ENCODE assay signal across 8 mouse cellular contexts in genomic region chr6:125097346-125097689, GRCm38 (mm10). TPM values are rescaled to one million over a fixed set of nuclear protein-coding genes. Genes with fewer than 3 reads are reported as not detected.
A peak's percentile ranks its signal among the peaks of the same experiment; 100 is the strongest.
DNase-seq lines count a peak whose midpoint lies in the region; ATAC-seq and TF ChIP-seq lines count a peak whose summit lies in the region.

No protein-coding gene starts in this region.

- DNase-seq in heart, adult 2 months, result no peak
- no peak for DNase-seq in heart, adult 11 months
- DNase-seq in right cerebral cortex, postnatal 25 days, result peak; percentile 55
- DNase-seq in right cerebral cortex, adult 18-20 months, result no peak
- DNase-seq in forebrain, embryonic 14.5 days (ENCODE audit: low spot score), result peak; percentile 36
- peak; percentile 30 for DNase-seq in lung, postnatal 14 days
- no peak for DNase-seq in urinary bladder, postnatal 4 days (ENCODE audit: low spot score in 2 of 2)

- H3K4me2 ChIP-seq in forebrain, embryonic 14.5 days (ENCODE audit: low read length), result peak overlapping the region; percentile 94

- intact Hi-C loops in heart, adult 2 months (cut with DNase I), result loop anchor here (2.0 kb wide), 1 partner anchor 67 kb away; no protein-coding TSS in a partner anchor

- no peak for TF ChIP-seq EP300 in heart, adult 2 months (IDR thresholded peaks at IDR 0.05; ENCODE audit: insufficient read depth, low read depth, low read length)

- WGBS in heart, adult 2 months, result under 1% methylated on average over 12 of the region's 12 CpGs
- 1% methylated on average over 12 of the region's 12 CpGs for WGBS in forebrain, embryonic 14.5 days

- peaks cover 18% of the 10 kb centered on the region for H3K4me1 ChIP-seq in heart, adult 2 months (ENCODE audit: control insufficient read depth, insufficient read depth, low read length)
- peaks cover 27% of the 10 kb centered on the region for H3K4me1 ChIP-seq in forebrain, embryonic 14.5 days (ENCODE audit: control insufficient read depth, insufficient read depth, low read length)

- no peak for TF ChIP-seq POLR2A in heart, adult 2 months (IDR thresholded peaks at IDR 0.05; ENCODE audit: insufficient read depth, low read depth, low read length)

- peak overlapping the region; percentile 96 for H3K27ac ChIP-seq in heart, adult 2 months
- peak overlapping the region; percentile 92 for H3K27ac ChIP-seq in forebrain, embryonic 14.5 days (ENCODE audit: low read depth, low read length)

- peaks cover 5% of the 10 kb centered on the region for H3K79me2 ChIP-seq in heart, adult 2 months (replicated peaks; ENCODE audit: control insufficient read depth, insufficient read depth, low read length)

- H3K27me3 ChIP-seq in heart, adult 2 months (ENCODE audit: control insufficient read depth, insufficient read depth, low read length), result no peaks in the 10 kb centered on the region
- no peaks in the 10 kb centered on the region for H3K27me3 ChIP-seq in forebrain, embryonic 14.5 days (replicated peaks; ENCODE audit: control insufficient read depth, insufficient read depth, low read length)

- H3K4me3 ChIP-seq in heart, adult 2 months, result peak overlapping the region; percentile 91
- H3K4me3 ChIP-seq in forebrain, embryonic 14.5 days (ENCODE audit: low read depth, low read length), result peak overlapping the region; percentile 98

- peak; percentile 0; the same call in 1 of the 2 replicates for ATAC-seq in forebrain, embryonic 14.5 days
- ATAC-seq in granulocyte monocyte progenitor cell, adult 5-6 weeks (replicated peaks; ENCODE audit: poor library complexity, severe bottlenecking), result no peak

- H3K9ac ChIP-seq in heart, adult 2 months (ENCODE audit: low read depth, low read length), result peak overlapping the region; percentile 94
- peak overlapping the region; percentile 96 for H3K9ac ChIP-seq in forebrain, embryonic 14.5 days (ENCODE audit: low read length)

- no peak for TF ChIP-seq CTCF in heart, adult 2 months (IDR thresholded peaks at IDR 0.05)

- peaks cover 15% of the 10 kb centered on the region for H3K36me3 ChIP-seq in heart, adult 2 months (ENCODE audit: control insufficient read depth, insufficient read depth, low read length)
- H3K36me3 ChIP-seq in forebrain, embryonic 14.5 days (ENCODE audit: control insufficient read depth, insufficient read depth, low read length), result peaks cover 47% of the 10 kb centered on the region

- H3K9me3 ChIP-seq in forebrain, embryonic 14.5 days (replicated peaks; ENCODE audit: control insufficient read depth, low read length), result no peaks in the 10 kb centered on the region

RNA-seq across cellular contexts. Expression of gene Chd4, which starts 1.5 kb away (rescaled TPM):
- 100 to 1,000 TPM in 1 of 2 experiments, 10 to 100 TPM in 1; 97.1 to 113 TPM for total RNA-seq in heart, adult 2 months (2021)
- 28.3 and 31.6 TPM in 2 replicates for polyA plus RNA-seq in heart, adult 2 months (2012; rRNA removed)
- 61.1 and 66.1 TPM in 2 replicates for polyA plus RNA-seq in forebrain, embryonic 14.5 days (2014; fragmentation: Nextera tagmentation; extraction: Ambion mirVana)
- 136 and 161 TPM in 2 replicates for total RNA-seq in granulocyte monocyte progenitor cell, adult 5-6 weeks (2014; fragmentation: Nextera tagmentation)
- 246 and 373 TPM in 2 replicates for total RNA-seq in granulocyte monocyte progenitor cell, adult 5-6 weeks (2017)

RNA-seq across cellular contexts. Expression of gene Lpar5, which starts 29.6 kb away (rescaled TPM):
- total RNA-seq in heart, adult 2 months (2021), result under 1 TPM in 1 of 2 experiments, not detected in 1; 0.20 TPM
- polyA plus RNA-seq in heart, adult 2 months (2012; rRNA removed), result 1.2 and 2.3 TPM in 2 replicates
- 0.21 and 0.81 TPM in 2 replicates for polyA plus RNA-seq in forebrain, embryonic 14.5 days (2014; fragmentation: Nextera tagmentation; extraction: Ambion mirVana)
- total RNA-seq in granulocyte monocyte progenitor cell, adult 5-6 weeks (2014; fragmentation: Nextera tagmentation), result 8.7 and 13.4 TPM in 2 replicates
- total RNA-seq in granulocyte monocyte progenitor cell, adult 5-6 weeks (2017), result 2.7 and 5.2 TPM in 2 replicates

RNA-seq across cellular contexts. Expression of gene Nop2, which starts 34.4 kb away (rescaled TPM):
- 10 to 100 TPM; 18.9 to 20.3 TPM for total RNA-seq in heart, adult 2 months (2021)
- polyA plus RNA-seq in heart, adult 2 months (2012; rRNA removed), result 8.3 and 13.6 TPM in 2 replicates
- 46.8 and 52.7 TPM in 2 replicates for polyA plus RNA-seq in forebrain, embryonic 14.5 days (2014; fragmentation: Nextera tagmentation; extraction: Ambion mirVana)
- total RNA-seq in granulocyte monocyte progenitor cell, adult 5-6 weeks (2014; fragmentation: Nextera tagmentation), result 65.6 and 82.8 TPM in 2 replicates
- 79.2 and 82.4 TPM in 2 replicates for total RNA-seq in granulocyte monocyte progenitor cell, adult 5-6 weeks (2017)

RNA-seq across cellular contexts. Expression of gene Iffo1, which starts 47.7 kb away (rescaled TPM):
- total RNA-seq in heart, adult 2 months (2021), result 1 to 10 TPM; 5.7 to 7.0 TPM
- 19.7 and 21.8 TPM in 2 replicates for polyA plus RNA-seq in heart, adult 2 months (2012; rRNA removed)
- 10.8 and 13.4 TPM in 2 replicates for polyA plus RNA-seq in forebrain, embryonic 14.5 days (2014; fragmentation: Nextera tagmentation; extraction: Ambion mirVana)
- total RNA-seq in granulocyte monocyte progenitor cell, adult 5-6 weeks (2014; fragmentation: Nextera tagmentation), result 26.4 and 37.4 TPM in 2 replicates
- 11.8 and 14.0 TPM in 2 replicates for total RNA-seq in granulocyte monocyte progenitor cell, adult 5-6 weeks (2017)

RNA-seq across cellular contexts. Expression of gene Acrbp, which starts 47.8 kb away (rescaled TPM):
- total RNA-seq in heart, adult 2 months (2021), result 1 to 10 TPM; 1.9 to 2.3 TPM
- 13.6 and 16.3 TPM in 2 replicates for polyA plus RNA-seq in heart, adult 2 months (2012; rRNA removed)
- polyA plus RNA-seq in forebrain, embryonic 14.5 days (2014; fragmentation: Nextera tagmentation; extraction: Ambion mirVana), result 10.2 and 14.8 TPM in 2 replicates
- total RNA-seq in granulocyte monocyte progenitor cell, adult 5-6 weeks (2014; fragmentation: Nextera tagmentation), result 10.6 and 17.5 TPM in 2 replicates
- 1.3 and 3.9 TPM in 2 replicates for total RNA-seq in granulocyte monocyte progenitor cell, adult 5-6 weeks (2017)

Comparison
In these comparisons a context has a peak if more than half of its experiments do, and no peak if none do; other contexts are left out.
1. DNase-seq: peak in right cerebral cortex, postnatal 25 days (single experiment), forebrain, embryonic 14.5 days (single experiment) and lung, postnatal 14 days (single experiment); none in heart, adult 2 months (0 of 2), heart, adult 11 months (single experiment), right cerebral cortex, adult 18-20 months (single experiment) and urinary bladder, postnatal 4 days (0 of 2).